Mouse (Mus musculus) T-helper 17 cell (primary cell): ENCODE measurements at regions not wholly inside any gene's neighbourhood (a gene's known extent, or its start where the extent isn't known, plus 50 kb on each side); places are given as distances from the start of the nearest gene placed in this dataset.

Experiments used
- in situ Hi-C, 2 experiments: fragments of 300-600 bp; cut with MboI, MseI; formaldehyde crosslinking; loops; 1 replicate in 1 of 2; 2 replicates in 1 of 2; pipeline ENCODE4 v1.15.1; 2025; ENCODE audit warnings: high pct_unique_total_duplicates in 2 of 2

DNA sequence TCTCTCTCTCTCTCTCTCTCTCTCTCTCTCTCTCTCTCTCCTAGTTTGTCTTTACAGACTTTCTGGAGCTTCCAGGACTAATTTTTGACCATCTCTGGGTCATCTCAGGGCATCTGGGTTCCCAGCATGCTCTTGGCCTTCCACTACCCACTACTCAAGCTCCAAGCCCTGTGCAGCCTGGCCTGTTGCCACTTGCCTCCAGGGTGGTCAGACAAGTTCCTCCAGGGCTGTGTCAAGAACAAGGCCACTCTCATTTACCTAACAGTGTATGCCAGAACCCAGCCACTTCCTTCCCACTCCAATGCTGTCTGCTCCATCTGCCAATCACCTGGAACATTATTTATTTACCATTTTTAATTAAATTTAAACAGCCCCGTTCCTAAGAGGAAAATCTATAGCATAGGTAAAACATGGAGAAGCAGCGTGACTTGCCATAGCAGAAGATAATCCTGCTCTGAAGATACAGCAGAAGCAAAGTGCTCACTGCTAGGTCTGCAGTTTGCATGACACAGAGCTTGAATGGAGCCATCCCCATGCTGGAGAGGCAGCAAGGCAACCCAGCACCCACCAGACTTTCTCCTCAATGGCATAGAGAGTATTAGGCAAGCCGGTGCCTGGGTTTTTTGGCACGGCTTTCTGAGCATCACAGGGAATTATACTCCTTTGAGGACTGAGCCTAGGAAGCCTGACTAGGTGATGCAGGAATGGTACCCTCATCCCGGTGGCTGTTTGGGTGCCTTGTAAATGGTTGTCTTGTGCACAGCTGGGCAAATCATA, 54.0 kb downstream of the Foxi1 start:
- in situ Hi-C loops, result loop anchor here (5.0 kb wide), 1 partner anchor 48 kb away; no protein-coding TSS in a partner anchor

DNA sequence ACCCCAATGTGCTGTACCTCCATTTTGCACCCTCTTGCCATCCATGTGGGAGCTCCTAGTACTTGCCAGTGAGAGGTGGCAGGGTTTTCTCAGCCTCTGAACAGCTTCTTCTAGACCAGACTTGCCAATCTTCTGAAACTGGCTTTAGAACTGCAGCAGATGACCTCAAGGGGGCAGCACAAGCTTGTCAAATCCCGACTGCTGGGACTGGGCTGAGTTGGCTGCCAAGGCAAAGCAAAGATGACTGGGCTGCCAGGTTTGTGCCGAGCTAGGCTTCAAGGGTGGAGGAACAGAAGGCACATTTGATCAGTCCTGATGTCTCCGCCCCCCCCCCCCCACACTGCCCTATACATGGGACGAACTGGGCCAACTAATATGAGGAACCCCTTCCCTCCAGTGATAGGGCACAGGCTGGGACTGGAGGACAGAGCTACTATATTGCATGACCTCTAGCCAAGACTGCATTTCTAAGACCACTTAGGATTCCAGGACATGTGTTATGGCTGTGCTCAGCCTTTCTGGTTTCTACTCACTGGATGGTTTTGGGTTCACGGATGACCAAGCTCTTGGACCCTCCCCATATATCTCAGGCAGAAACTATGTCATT, 51.1 kb upstream of the 4930469K13Rik start:
- in situ Hi-C loops, result no loop called here
